Mouse (Mus musculus) MEL (cell line): ENCODE data around the gene Sox5.

Experiments
- CTCF ChIP-seq, 3 experiments: IDR thresholded peaks in 2 of 3; conservative IDR thresholded peaks in 1 of 3; 2 replicates each; pipeline ENCODE4 v1.5.1; 2011 to 2012; ENCODE audit warnings: low read length in 3 of 3, low read depth in 2 of 3, mild to moderate bottlenecking in 2 of 3, improper control_type of control experiment in 1 of 3, inconsistent platforms in 1 of 3, mixed read lengths in 1 of 3, moderate library complexity in 1 of 3; ENCODE audit not compliant: control insufficient read depth in 1 of 3, insufficient read depth in 1 of 3, poor library complexity in 1 of 3, severe bottlenecking in 1 of 3
- HCFC1 ChIP-seq: IDR thresholded peaks from 2 replicates; pipeline ENCODE4 v1.6.1; 2012; ENCODE audit warnings: low read depth, mild to moderate bottlenecking, inconsistent platforms, low read length, improper control_type of control experiment, moderate library complexity
- MXI1 ChIP-seq: IDR thresholded peaks from 2 replicates; pipeline ENCODE4 v1.6.1; 2011; ENCODE audit warnings: mild to moderate bottlenecking, low read depth, low read length, improper control_type of control experiment
- NELFE ChIP-seq: IDR thresholded peaks from 2 replicates; pipeline ENCODE4 v1.6.1; 2011; ENCODE audit warnings: low read depth, low read length, improper control_type of control experiment
- POLR2A ChIP-seq, 2 experiments: IDR thresholded peaks; 2 replicates each; pipeline ENCODE4 v1.6.1; 2011 to 2012; ENCODE audit warnings: low read length in 2 of 2, mild to moderate bottlenecking in 2 of 2, control low read depth in 1 of 2, improper control_type of control experiment in 1 of 2, low read depth in 1 of 2, moderate library complexity in 1 of 2; ENCODE audit not compliant: control insufficient read depth in 1 of 2, insufficient read depth in 1 of 2, poor library complexity in 1 of 2
- TAL1 ChIP-seq: IDR thresholded peaks from 2 replicates; pipeline ENCODE4 v1.6.1; 2012; ENCODE audit warnings: mild to moderate bottlenecking, inconsistent platforms, low read length, moderate library complexity, mixed read lengths

DNA sequence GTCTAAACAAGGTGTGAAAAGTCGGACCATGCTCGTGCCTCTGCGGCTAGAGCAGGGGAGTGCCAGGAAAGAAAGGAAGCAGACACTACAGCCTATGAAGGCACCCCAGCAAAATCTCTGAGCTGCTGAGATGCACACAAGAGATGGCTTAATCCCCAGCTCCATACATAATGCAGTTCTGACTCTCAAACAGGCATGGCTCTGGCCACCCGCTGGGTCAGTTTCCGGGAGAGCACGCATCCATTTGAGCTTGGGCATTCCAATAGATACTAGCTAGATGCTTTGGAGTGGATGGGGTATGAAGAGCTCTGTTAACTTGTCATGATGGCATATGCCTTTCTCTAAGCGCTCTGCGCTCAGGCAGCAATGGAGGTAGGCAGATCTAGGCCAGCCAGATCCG is 132.9 kb downstream of the Sox5 start:
- TF ChIP-seq CTCF (IDR thresholded peaks at IDR 0.05 in 2 of 3, conservative IDR thresholded peaks at IDR 0.05 in 1 of 3; ENCODE audit: control insufficient read depth in 1 of 3, insufficient read depth in 1 of 3, low read depth in 2 of 3, low read length in 3 of 3, poor library complexity in 1 of 3, severe bottlenecking in 1 of 3) (no peak), POLR2A (IDR thresholded peaks at IDR 0.05; ENCODE audit: control insufficient read depth in 1 of 2, insufficient read depth in 1 of 2, low read depth in 1 of 2, low read length in 2 of 2, poor library complexity in 1 of 2) (no peak), TAL1 (no peak), NELFE (no peak), HCFC1 (no peak), MXI1 (no peak)
